Mouse (Mus musculus): ENCODE data around the gene Aunip.

The Aunip gene

DNA sequence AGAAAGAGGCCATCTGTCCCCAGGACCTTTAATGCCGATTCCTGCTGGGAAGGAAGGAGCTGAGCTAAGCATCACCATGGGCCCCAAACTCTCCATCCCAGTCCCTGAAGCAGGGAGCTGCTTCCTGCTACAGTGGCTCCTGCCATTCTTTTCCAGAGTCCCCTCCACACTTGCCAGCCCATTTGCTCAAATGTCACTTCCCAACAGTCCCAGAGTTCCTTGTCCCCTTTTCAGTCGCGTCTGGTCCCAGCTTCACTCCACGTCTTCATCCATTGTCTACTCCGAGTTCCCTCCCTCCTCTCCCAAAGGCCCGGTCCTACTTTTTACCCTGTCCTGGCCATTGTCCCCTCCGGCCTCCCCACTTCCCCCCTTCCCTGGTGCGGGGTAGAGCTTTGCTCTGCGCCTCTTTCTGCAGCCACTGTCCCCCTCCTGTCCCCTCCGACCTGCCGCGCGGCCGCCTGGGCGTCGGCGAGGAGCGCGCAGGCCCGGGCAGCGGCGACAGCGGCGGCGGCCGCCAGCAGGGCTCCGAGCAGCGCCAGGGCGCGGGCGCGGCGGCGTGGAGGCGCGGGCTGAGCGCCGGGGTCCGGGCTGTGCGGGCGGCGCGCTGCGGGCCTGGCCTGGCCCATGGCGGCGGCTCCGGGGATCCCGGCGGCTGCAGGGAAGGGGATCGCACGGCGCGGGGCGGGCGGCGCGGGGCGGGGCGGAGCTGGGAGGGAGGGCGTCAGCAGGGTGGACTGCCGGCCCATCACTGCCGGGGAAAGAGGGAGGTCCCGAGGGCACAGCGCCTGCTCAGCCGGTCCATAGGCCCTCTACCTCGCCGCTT lies 40.9 kb downstream of the Aunip start, which contains the start of gene Selenon:
Gene Selenon, minus strand, starts transcription at position 673 of the 823 bp plus-strand sequence.
- in situ Hi-C loops (cut with MboI, MseI), result no loop called here

DNA sequence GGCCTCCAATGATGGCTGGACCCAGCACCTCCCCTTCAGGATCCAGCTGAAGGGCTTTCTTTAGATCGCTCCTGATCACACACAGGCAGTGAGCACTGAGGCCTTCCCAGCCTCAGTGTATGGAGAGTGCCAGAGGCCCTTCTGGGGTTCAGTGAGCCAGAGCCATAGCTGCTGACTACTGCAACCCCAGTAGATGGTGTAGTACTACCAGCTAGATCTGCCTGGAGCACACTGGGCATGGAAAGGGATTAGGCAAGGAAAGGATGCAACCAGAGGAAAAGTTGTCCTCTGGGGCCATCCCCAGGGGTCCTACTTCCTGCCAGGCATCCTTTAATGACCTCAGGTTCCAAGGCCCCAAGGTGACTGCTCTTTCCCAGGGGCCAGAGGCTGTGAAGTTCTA lies 42.8 kb downstream of the Aunip start:
- in situ Hi-C loops (cut with MboI, MseI), result no loop called here

DNA sequence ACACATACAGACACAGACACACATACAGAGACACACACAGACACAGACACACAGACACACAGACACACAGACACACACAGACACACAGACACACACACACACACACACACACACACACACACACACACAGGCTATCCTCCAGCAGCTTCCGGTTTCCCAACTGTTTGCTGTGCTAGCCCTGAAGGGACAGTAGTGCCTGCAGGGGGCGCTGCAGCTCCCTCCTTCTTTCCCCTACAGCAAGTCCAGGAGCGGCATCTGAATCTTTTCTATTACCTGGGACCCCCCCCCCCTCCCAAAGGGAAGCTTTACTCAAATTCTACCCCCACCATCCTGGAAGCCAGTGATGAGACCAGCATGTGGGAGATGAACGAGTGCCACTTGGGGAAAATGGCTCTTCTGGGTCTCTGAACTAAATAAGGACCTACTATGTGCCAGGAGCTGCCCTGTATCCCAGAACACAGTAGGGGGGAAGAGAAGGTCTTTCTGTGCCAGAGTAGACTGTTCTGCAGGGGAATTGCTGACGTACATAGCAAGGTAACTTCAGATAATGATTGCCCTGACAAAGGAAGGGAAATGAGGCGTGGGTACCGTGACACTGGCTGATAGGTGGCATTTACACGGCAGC lies 45.3 kb downstream of the Aunip start:
- in situ Hi-C loops (cut with MboI, MseI), result no loop called here

DNA sequence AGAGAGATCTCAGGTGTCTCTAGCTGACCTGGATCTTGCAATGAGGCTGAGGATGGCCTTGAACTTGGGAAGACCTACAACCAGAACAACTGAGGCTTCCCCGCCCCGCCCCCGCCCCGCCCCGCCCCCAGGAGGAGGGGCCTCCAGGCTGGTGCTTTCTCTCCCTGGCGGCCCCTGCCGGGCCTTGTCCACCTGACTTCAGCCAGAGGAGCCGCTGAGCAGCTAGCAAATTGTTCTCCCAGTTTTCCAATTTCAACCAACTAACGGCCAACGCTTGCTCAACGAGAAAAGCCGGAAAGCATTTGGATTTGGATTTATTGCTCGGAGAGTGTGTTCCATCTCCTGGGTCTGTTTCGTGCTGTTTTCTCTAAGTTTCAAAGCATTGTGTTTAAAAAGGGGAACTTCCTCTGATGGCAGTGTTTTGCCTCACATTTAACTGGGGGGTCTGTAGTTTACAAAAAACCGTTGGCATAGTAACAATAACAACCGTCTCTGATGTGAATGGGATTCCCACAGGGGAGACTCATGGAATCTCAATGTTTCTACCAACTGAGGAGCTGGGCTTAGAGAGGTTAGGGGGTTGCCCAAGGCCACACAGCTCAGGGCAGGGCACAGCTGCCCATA lies 46.9 kb downstream of the Aunip start:
- in situ Hi-C loops (cut with MboI, MseI), result no loop called here

DNA sequence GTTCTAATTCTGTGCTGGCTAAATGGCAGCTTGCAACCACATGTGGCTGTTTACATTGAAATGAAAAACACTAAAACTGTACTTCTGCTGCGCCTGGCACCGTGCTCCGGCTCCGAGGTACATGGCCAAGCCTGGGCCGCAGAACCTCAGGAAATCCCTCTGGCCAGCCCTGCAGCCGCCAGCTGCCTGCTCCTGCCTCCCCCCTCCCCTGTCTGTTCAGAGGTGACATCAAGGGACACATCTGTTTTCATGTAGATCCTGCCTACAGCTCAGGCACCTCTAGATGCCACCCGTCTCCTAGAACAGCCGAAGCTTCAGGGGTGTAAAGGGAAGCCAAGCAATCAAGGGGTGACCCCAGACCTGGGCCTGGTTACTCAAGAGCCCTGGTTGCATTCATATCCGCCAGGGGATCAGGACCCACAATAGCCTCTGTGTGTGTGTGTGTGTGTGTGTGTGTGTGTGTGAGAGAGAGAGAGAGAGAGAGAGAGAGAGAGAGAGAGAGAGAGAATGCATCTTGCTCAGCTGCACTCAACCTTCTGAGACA lies 47.8 kb downstream of the Aunip start:
- in situ Hi-C loops (cut with MboI, MseI), result no loop called here

DNA sequence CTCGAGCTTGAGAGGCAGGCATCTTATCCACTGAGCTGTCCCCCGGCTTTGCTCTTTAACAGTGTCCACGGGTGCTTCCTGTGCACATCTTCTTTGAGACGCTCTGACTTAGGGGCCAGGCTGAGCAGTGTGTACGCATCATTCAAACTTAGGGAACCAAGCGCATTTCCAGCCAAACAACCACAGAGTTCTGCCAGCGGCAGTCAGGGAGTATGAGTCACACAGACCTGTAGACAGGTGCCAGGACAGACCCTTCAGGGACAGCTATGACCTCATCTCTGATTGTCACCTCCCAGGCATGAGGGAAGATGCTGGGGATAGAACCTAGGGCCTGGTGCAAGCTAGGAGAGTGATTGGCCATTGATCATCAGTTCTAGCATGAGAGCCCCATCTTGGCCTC lies 48.4 kb downstream of the Aunip start:
- in situ Hi-C loops (cut with MboI, MseI), result no loop called here

DNA sequence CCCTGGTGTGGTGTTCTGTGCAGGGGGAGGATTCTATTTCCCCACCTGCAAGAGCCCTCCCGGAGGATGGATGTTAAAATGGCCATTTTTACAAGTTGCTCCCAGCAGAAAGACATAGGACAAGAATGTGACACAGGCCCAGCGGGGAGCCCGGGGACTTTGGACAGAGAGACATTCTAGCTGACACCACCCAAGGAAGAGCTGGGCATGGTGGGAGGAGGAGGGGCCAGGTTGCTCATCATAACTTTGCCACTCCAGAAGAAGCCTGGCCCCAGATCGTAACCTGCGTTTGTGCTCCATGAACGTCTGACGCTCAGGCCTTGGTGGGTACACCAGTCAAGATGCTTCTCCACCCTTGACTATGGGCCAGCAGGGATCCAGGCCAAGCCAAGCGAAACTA lies 49.9 kb downstream of the Aunip start:
- in situ Hi-C loops (cut with MboI, MseI), result no loop called here

DNA sequence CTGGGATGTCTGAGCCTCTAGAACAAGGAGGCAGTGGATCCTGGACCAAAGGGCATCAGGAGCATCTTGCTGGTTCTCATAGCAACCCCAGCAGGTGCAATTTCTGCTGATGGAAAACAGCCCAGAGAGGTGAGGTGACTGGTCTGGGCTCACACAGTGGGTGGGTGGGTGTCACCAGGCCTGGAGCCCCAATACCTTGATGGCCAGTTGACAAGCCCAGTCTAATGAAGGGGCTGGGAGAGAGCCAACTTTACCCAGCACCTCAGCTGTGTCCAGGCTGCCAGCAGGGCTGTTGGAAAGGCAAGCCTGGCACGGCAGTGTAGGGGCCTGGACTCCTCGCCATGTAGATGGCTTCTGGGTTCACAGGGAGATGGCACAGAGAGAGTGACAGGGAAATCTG lies 51.2 kb downstream of the Aunip start:
- in situ Hi-C loops (cut with MboI, MseI), result no loop called here

DNA sequence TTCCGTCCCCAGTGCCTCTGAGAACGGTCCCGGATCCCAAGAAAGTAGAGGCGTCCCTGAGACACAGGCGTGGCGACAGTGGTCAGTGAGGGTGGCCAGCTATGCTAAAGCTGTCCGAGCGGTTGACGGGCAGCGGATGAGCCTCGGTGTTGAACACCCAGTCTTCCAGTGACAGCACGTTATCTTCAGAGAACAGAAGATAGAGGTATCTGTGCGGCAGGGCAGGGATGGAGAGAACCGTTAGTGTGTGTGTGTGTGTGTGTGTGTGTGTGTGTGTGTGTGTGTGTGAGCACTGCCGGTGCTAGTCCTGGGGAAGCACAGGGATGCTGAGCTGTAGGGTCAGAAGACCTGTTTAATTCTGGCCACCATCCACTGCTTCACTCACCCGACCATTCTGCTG lies 52.8 kb downstream of the Aunip start:
- in situ Hi-C loops (cut with MboI, MseI), result no loop called here

DNA sequence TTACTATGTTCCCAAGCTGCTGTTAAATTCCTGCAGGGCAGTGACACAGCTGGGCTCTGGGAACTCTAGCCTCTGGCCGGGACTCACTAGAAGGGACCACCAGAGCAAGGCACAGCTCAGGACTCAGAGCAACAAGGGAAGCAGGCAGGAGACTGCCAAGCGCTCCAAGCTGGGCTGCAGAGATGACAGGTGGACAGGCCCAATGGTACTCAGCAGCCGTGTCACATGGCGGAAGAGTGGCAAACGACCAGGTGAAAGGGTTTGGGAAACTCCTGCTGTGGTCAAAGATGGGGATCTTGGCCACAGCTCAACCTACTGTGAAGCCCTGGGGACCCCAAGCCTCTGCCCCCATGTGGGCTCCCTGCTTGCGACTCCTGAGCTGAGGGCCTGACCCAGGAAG lies 53.3 kb downstream of the Aunip start:
- in situ Hi-C loops (cut with MboI, MseI), result no loop called here

DNA sequence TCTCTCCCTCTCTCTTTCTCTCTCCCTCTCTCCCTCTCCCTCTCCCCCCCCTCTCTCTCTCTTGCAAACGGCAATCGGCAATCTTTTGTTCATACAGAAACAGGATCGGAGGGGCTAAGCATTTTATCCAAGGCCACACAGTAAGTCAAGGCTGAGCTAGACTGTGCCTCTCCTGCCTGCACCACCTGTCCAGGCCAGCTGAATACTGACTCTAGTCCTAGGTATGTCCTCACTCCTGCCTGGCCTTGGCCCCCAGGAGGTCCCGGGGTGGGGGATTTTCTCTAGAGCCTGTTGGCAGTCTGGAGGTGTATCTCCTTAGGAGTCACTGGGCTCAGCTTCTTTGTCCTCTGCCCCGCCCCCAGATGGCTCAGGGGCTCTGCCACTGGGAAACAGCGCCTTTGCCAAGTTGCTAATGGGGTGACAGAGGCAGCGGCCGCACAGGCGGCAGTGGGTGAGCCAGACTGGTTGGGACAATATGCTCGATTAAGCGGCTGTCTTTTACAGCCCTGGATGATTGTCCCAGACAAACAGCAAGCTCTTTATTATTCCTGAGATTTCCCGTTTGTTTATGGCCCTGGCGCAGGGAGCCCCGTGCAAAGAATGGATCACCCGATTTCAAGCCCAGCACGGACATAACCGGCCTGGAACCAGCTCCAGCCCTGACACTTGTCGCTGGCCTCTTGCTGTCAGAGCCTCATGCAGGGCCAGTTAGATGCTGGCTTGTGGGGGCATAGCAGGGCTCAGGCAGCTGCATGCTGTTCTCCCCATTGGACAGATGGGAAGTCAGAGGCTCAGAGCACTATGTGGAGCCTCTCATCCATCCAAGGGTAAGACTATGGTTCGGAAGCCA lies 56.8 kb downstream of the Aunip start:
- in situ Hi-C loops (cut with MboI, MseI), result no loop called here

DNA sequence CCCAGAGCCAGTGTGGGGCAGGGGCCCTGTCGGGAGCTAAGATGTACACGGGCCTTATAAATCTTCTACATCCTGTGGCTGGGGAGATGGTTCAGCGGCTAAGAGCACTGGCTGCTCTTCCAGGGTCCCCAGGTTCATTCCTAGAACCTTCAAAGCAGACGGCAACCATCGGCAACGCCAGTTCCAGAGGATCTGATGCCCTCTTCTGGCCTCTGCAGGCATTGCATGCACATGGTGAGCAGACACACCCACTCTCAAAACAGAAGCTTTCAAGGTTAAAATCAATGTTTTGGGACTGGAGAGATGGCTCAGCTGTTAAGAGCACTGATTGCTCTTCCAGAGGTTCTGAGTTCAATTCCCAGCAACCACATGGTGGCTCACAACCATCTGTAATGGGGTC lies 58.4 kb downstream of the Aunip start:
- in situ Hi-C loops (cut with MboI, MseI), result no loop called here

DNA sequence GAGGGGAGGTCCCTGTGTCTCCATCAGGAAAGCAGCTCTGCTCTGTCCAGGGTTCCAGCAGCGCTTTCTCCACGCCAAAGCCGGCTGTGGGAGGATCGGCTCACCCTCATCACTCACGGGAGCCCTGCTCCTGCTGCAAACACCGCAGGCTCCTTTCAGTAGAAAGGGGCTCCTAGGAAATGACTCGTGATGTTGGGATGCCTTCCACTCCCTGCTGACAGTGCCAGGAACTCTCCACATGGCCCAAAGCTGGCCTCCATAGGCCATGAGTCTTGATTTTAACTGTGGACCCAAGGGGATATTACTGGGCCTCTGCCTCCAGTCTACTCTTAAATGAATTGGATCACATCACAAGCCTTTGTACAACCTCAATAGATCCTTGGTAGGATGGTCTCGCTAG lies 59.0 kb downstream of the Aunip start:
- in situ Hi-C loops (cut with MboI, MseI), result no loop called here

DNA sequence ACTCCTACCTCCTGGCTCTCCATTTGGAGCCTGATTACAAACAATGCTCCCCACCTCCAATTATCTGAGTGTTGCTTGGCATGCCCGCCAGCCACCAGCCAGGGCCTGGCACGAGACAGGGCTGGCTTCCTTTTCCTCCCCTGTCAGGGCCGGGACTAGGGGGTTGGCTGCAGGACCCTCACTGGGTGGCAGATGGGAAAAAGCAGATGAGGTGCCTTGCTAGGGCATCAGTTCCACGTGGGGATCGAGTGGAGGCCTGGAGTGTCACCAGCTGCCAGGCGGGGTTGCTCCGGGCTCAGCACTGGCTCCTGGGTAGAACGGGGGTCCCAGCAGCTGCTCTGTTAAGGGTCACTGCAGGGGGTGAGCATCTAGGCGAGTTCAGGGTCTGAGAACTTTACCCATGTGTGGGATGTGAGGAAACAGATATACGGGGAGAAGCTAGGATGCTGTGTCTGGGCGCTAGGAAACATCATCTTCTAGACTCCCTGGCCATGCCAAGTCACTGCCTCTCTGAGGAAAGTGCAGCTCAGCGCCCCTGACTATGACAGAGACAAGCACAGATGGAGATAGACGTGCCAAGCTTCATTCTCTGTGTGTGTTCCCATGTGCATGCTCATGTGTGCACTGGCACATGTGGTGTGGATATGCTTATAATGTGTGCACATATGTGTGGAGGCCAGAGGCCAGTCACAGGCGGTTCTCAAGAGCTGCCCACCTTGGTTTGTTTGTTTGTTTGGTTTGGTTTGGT lies 60.1 kb downstream of the Aunip start:
- in situ Hi-C loops (cut with MboI, MseI), result no loop called here

DNA sequence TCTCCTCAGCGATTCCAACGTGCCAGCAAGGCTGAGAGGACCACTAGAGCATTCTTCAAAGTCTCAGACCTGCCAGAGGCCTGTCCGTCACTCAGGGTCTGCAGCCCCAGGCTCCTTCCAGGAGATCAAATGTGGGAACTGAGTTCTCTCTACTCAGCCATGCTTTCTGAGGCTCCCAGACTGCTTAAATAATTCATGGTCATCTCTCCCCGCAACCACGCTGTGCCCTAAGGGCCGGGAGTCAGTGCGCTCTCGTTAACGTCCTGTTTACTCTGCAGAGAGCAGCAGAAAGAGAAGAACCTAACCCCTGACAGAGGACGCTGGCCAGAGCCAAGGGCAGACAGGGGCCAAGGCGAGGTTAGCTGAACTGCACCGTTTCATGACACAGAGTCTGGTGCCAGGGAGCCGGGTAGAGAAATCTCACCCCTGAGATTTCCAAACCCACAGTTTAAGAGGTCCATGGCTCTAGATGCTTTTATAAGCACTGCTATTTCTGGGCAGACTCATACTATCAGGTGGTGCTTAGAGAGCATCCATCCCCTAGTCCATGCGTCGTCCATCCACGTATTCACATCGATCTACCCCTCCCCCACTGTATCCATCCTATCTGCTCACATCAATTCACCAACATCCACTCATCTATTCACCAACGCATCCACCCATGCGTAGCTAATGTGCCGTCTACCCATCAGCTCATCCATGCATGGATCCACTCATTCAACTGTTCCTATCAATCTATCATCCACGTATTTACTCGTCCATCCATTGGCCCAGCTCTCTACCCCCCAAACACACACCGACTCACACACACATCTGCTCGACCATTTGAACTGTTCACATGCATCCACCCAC lies 61.9 kb downstream of the Aunip start:
- in situ Hi-C loops (cut with MboI, MseI), result no loop called here
